Mouse (Mus musculus) olfactory bulb, adult 2 months (tissue): Measurements from ENCODE around the gene Macf1. TPM values are rescaled to one million over a fixed set of nuclear protein-coding genes. Genes with fewer than 3 reads are reported as not detected.

Experiments used
- H3K27ac ChIP-seq: fragments of 200-500 bp; 2 replicates; pipeline ENCODE4 v1.5.1; 2012; ENCODE audit warnings: low read depth, low read length; ENCODE audit not compliant: insufficient read depth
- H3K4me1 ChIP-seq: fragments of 200-500 bp; 2 replicates; pipeline ENCODE4 v1.6.1; 2012; ENCODE audit warnings: low read length; ENCODE audit not compliant: control insufficient read depth, insufficient read depth
- H3K4me3 ChIP-seq: fragments of 200-500 bp; 2 replicates; pipeline ENCODE4 v1.5.1; 2012; ENCODE audit warnings: mild to moderate bottlenecking, low read depth, low read length, moderate library complexity; ENCODE audit not compliant: insufficient read depth
- CTCF ChIP-seq: fragments of 200-500 bp; IDR thresholded peaks from 2 replicates; pipeline ENCODE4 v1.5.1; 2012; ENCODE audit warnings: low read depth, mild to moderate bottlenecking, low read length, moderate library complexity; ENCODE audit not compliant: insufficient read depth
- POLR2A ChIP-seq: fragments of 200-500 bp; IDR thresholded peaks from 2 replicates; pipeline ENCODE4 v1.6.1; 2012; ENCODE audit warnings: mild to moderate bottlenecking, low read depth, low read length, moderate library complexity; ENCODE audit not compliant: insufficient read depth
- WGBS: fragments of 180-500 bp; shearing (Covaris S2); methylation state at CpG from one replicate; pipeline ENCODE4 v1.1.7; 2018; 5-methylcytosine and 5-hydroxymethylcytosine counted together
- polyA plus RNA-seq: library from polyadenylated mRNA; stranded (reverse); fragments of >200 nt; gene quantifications from 2 replicates; pipeline ENCODE4 v1.2.4, GENCODE M21; 2012; ENCODE audit warnings: low replicate concordance; ENCODE audit not compliant: missing spikeins, insufficient read depth, insufficient read length

Gene Macf1
- polyA plus RNA-seq, 1 experiment: 508 TPM

DNA sequence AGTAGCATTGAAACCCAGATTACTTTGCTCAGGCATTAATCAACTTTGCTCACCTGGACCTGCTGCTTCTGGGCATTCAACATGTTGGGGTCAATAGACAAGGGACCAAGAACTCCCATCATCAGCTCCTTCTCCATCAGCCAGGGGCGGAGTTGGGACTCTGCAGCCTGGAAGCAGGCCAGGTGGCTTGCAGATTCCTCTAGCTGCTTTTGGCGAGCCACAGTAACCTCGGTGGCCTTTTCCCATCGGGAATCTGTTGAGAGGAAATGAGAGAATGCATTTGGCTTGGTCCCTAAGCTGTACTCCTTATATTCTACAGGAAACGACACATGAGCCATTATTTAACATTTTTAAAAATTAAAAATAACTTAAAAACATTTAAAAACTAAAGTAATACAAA, 245.7 kb downstream of the Macf1 start:
- no peak overlapping the region for H3K4me3 ChIP-seq
- no peak overlapping the region for H3K27ac ChIP-seq
- 25% methylated on average over 5 of the region's 5 CpGs for WGBS
- no peak for TF ChIP-seq POLR2A
- TF ChIP-seq CTCF: no peak
- H3K4me1 ChIP-seq: peaks cover 2% of the 10 kb centered on the region; the same call in 1 of the 2 replicates

DNA sequence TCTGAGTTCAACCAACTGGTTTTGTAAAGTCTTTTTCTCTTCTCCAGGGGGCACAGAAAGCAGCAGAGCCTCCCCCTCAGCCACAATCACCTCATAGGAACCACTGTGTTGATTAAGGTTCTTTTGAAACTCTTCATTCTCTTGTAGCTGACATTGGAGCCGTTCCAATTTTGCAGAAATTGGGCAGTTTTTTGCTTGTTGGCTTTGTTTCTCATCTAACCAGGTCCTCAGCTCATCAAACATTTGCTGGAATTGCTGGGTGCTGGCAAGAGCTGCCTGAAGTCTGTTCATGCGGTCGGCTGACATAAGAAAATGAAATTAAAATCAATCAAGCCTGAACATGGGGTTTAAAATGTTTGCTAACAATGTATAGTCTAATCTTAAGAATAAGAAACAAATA, 251.0 kb downstream of the Macf1 start:
- H3K27ac ChIP-seq: no peak overlapping the region
- no peak overlapping the region for H3K4me3 ChIP-seq
- no peak for TF ChIP-seq CTCF
- TF ChIP-seq POLR2A: no peak
- no peaks in the 10 kb centered on the region for H3K4me1 ChIP-seq
- 53% methylated on average over 3 of the region's 3 CpGs for WGBS

DNA sequence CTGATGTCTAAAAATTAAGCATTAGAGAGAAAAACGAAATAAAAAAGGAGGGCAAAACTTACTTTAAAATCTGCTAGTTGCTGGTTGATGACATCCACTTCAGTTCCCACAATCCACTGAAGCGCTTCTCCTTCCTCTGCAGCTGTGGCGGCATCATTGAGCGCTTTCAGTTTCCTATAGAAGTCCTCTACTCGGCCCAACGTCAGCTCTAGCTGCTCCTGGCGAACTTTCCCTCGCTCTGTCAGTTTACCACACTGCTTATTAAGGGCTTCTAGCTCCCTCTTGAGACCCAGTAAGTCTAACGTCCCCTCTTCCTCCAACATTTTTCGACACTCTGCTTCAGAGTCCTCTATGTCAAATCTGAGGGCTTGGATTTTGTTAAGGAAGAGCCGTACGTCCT, 252.2 kb downstream of the Macf1 start:
- WGBS: 62% methylated on average over 12 of the region's 12 CpGs

DNA sequence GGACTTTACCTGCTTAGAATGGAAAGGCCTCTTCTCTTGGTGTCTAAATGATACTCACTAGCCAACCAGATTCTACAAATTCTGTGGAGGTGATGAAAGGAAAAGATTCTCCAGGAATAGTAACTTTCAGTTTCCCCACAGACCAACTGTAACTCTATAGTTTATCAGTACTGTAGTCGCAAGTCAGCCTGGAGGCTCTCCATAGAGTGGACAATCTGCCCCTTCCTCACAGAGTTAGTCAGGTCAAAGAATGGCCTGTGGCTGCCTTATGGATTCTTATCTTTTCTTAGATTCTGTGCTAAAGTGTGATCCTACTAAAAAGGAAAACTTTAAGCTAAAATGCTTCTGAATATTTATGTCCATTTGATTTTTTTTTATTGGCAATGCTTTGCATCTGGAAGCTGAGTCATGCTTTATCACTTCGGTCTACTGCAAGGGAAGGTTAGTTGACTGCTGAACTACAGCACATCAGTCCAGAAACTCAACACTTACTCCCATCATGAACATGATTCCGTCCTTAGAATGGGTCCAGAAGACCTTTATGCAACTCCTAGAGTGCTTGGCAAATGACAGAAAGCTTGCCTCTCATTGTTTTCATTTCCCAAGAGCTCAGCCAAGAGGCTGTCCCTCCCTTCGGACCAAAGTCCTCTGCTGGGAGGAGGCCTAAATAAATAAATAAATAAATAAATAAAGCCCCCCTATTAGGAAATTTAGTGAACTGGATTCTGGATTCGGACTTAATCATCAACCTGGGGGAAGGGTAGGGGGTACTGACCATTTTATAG, 256.1 kb downstream of the Macf1 start:
- TF ChIP-seq CTCF: no peak
- TF ChIP-seq POLR2A: no peak
- WGBS: 53% methylated on average over 5 of the region's 5 CpGs
- peaks cover 4% of the 10 kb centered on the region; the same call in 1 of the 2 replicates for H3K4me1 ChIP-seq
- H3K4me3 ChIP-seq: no peak overlapping the region
- no peak overlapping the region for H3K27ac ChIP-seq

More for the DNA sequence above, 252.2 kb downstream of the Macf1 start:
- TF ChIP-seq CTCF (no peak), POLR2A (no peak)
- no peak overlapping the region for H3K27ac ChIP-seq
- H3K4me3 ChIP-seq: no peak overlapping the region
- peaks cover 4% of the 10 kb centered on the region; the same call in 1 of the 2 replicates for H3K4me1 ChIP-seq

DNA sequence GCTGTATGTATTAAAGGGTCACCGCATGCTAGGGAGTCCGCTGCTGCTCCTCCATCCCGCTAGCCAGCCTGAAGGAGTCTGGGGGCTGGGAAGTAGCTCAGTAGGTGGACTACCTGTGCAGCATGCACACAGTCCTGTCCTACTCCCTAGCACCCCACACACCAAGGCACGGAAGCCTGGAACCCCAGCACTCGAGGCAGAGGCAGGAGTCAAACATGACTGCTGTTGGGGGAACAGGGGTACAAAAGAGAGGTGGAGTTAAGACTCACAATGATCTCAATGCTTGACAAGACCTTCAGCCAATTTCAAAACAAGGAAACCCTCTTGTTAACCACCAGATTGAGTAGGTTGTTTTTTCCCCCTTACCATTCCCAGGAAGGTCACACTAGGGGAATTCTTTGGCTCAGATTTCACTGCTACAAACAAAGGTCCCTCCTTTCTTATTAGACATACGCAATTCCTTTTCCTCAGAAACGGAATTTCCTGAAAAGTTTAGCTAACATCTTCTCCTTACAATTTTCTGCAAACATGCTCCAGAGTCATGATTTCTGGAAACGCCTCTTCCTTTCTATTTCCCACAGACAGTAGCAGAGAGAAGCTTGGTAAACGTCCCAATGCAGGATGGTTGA, 256.8 kb downstream of the Macf1 start:
- no peak overlapping the region for H3K27ac ChIP-seq
- TF ChIP-seq POLR2A: no peak
- no peak for TF ChIP-seq CTCF
- no peak overlapping the region for H3K4me3 ChIP-seq
- WGBS: 65% methylated on average over 9 of the region's 9 CpGs
- H3K4me1 ChIP-seq: peaks cover 4% of the 10 kb centered on the region; the same call in 1 of the 2 replicates

DNA sequence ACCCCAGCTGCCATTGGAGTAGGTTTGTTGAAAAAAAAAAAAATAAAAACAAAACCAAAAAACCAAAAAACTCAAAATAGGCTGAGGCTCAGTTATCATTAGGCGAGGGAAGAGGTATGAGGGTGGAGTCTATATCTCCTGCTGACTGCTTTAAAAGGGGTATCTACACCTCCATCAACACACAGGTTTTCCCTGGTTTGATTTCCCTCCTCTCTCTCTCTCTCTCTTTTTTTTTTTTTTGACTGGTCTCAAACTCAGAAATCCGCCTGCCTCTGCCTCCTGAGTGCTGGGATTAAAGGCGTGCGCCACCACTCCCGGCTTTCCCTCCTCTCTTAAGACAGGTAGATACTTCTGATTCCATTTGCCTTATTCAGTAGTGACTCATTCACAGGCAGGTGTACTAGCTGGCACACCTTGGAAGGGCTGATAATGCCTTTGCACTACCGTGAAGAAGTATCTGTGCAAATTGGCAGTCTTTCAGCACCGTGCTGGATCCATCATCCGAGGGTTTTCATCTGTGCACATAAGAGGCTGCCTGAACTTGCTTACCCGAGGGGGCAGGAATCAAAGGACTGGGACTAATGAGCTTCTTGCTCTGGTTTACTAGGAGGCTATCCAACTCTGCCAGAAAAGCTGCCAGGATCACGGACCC, 257.6 kb downstream of the Macf1 start:
- no peak overlapping the region for H3K4me3 ChIP-seq
- WGBS: 65% methylated on average over 10 of the region's 10 CpGs
- H3K27ac ChIP-seq: no peak overlapping the region
- TF ChIP-seq CTCF: no peak
- no peak for TF ChIP-seq POLR2A
- H3K4me1 ChIP-seq: peaks cover 4% of the 10 kb centered on the region; the same call in 1 of the 2 replicates

DNA sequence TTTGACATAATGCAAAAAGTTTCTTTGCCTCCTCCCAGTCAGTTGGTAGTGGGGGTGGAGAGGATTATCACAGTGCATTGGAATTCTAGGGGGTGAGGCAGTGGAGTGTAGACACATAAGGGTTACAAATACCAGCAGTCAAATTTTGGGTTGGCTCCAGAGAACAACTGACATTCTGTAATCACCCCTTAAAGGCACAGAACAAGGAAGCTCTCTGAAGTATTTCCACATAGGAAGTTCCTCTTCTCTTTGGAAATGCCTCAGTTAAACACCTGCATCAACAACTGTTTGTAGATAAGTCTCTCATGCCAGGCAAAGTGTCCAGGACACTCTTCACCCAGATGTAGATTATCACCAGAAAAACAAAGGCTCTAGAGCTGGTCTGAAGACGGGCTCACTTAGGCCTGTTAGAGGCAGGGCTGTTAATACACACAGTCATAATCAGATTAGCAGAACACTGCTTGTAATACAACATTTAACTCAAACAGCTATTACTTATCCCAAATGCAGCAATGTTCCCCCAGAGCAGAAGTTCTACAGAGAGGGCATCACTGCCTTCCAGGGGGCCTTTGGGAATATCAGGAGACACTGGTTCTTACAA, 258.4 kb downstream of the Macf1 start:
- WGBS: 36% methylated on average over 1 of the region's 1 CpGs
- H3K27ac ChIP-seq: no peak overlapping the region
- TF ChIP-seq POLR2A (no peak), CTCF (no peak)
- H3K4me1 ChIP-seq: peaks cover 4% of the 10 kb centered on the region; the same call in 1 of the 2 replicates
- no peak overlapping the region for H3K4me3 ChIP-seq

DNA sequence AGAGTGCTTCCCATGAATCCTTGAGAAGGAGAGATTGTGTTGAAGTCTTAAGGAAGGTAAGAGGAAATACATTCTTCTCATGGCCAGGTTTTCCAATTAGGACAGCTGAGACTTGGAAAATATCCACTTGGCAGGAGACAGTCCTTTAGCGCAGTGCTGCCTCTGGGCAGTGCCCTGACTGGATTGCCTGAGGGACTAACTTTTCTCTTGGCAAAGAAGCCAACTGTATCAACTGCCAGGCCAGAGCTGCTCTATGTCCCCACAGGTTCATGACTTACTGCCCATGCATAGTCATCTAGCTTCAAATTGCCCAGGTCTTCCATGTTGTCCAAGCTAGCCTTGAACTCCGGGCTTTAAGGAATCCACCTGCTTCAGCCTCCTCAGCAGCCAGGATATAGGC, 260.1 kb downstream of the Macf1 start:
- no peak overlapping the region for H3K27ac ChIP-seq
- TF ChIP-seq POLR2A (no peak), CTCF (no peak)
- H3K4me3 ChIP-seq: no peak overlapping the region
- WGBS: 70% methylated on average over 2 of the region's 2 CpGs
- H3K4me1 ChIP-seq: peaks cover 4% of the 10 kb centered on the region; the same call in 1 of the 2 replicates
